Mouse (Mus musculus) megakaryocyte, embryonic 14.5 days (primary cell): Measurements from ENCODE around the gene Smad6. TPM values are rescaled to one million over a fixed set of nuclear protein-coding genes. Genes with fewer than 3 reads are reported as not detected.

Experiments
- H3K27me3 ChIP-seq: replicated peaks from 2 replicates; pipeline ENCODE3; 2012; ENCODE audit warnings: inconsistent platforms
- H3K36me3 ChIP-seq: replicated peaks from 2 replicates; pipeline ENCODE3; 2012; ENCODE audit warnings: low read length, inconsistent platforms, mixed read lengths
- H3K4me1 ChIP-seq: 2 replicates; pipeline ENCODE4 v1.6.1; 2012; ENCODE audit warnings: inconsistent platforms
- H3K4me3 ChIP-seq: replicated peaks from 2 replicates; pipeline ENCODE3; 2012; ENCODE audit warnings: moderate library complexity, mild to moderate bottlenecking, inconsistent platforms
- H3K9me3 ChIP-seq: 2 replicates; pipeline ENCODE4 v1.6.1; 2012; ENCODE audit warnings: inconsistent platforms
- FLI1 ChIP-seq: IDR thresholded peaks from 2 replicates; pipeline ENCODE4 v1.6.1; 2012; ENCODE audit warnings: low read length, inconsistent platforms, mixed read lengths
- GATA1 ChIP-seq: IDR thresholded peaks from 3 replicates; pipeline ENCODE4 v1.6.1; 2012; ENCODE audit warnings: mixed read lengths, low read length, inconsistent platforms, borderline replicate concordance
- polyA plus RNA-seq: library from polyadenylated mRNA; stranded (reverse); fragments of >175 nt; gene quantifications from 2 replicates; pipeline ENCODE4 v1.2.3, GENCODE M21; 2012; ENCODE audit warnings: low replicate concordance; ENCODE audit not compliant: insufficient read depth

The Smad6 gene
- polyA plus RNA-seq, 1 experiment = 19.3 TPM

DNA sequence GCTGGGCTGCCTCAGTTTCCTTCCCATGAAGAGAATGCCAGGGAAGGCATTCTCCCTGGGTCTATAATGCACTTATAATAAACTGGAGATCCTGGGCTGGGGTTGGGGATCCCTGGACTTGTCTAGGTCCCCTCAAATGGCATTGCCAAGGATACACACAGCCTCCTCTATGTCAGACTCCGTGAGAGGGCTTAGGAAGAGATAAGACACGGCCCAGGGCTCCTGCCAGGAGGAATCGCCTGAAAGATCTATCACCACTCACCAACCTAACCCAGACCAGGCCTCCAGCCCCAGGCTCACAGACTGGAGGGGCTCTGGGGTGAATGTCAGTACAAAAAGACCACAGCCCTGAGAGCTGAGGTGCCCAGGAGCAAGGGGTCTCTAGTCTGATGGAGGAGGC is 102.2 kb downstream of the Smad6 start:
- peaks cover 4% of the 10 kb centered on the region; the same call in 1 of the 2 replicates for H3K9me3 ChIP-seq
- H3K4me1 ChIP-seq = peaks cover 25% of the 10 kb centered on the region
- H3K4me3 ChIP-seq = no peak overlapping the region
- H3K36me3 ChIP-seq = no peaks in the 10 kb centered on the region
- H3K27me3 ChIP-seq = peaks cover 51% of the 10 kb centered on the region
- TF ChIP-seq FLI1 (no peak), GATA1 (no peak)

DNA sequence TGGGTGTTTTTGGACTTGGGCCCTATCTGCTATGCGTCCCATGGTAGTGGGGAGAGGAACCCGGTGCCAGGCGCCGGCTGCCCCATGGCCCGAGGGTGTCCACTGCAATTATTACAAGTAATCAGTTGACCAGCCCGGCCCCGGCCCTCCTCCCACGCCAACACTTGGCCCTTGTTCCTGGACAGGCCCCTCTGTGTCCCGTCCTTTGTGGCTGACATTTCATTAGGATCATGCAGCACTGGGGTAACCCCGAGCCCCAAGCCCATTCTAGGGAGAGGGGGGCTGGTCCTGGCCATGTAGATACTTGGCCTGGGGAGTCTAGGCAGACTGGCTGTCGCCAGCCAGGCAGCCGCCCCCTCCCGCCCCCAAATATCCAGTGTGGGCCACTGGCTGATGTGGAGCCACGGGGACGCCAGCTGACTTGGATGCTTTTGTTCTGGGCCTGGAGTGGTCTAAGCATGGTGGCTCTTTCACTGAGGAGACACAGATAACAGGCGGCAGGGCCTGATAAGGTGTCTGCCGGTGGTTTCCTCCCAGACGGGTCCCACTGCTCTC is 102.8 kb downstream of the Smad6 start:
- Histone ChIP-seq H3K4me1 (peaks cover 25% of the 10 kb centered on the region), H3K36me3 (no peaks in the 10 kb centered on the region), H3K4me3 (no peak overlapping the region), H3K27me3 (peaks cover 52% of the 10 kb centered on the region), H3K9me3 (peaks cover 4% of the 10 kb centered on the region; the same call in 1 of the 2 replicates)
- no peak for TF ChIP-seq FLI1
- TF ChIP-seq GATA1 = no peak

DNA sequence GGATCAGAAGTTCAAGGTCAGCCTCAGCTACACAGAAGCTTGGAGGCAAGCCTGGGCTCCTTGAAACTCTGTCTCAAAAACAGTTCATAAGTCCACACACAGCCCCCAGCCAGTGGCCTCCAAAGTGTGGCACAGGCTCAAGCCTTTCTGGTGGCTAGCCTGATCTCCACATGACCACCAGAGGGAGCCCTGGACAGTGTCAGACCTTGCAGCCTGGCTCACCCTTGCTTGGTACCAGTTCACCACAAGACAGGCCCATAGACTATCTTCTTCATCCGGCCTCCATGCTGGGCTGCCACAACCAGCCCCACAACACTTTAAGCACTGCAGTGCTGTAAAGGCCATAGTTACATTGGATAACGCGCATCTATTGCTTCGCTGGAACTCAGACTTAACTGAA is 103.6 kb downstream of the Smad6 start:
- TF ChIP-seq GATA1 (no peak), FLI1 (no peak)
- H3K4me3 ChIP-seq = no peak overlapping the region
- no peaks in the 10 kb centered on the region for H3K36me3 ChIP-seq
- peaks cover 4% of the 10 kb centered on the region; the same call in 1 of the 2 replicates for H3K9me3 ChIP-seq
- H3K4me1 ChIP-seq = peaks cover 25% of the 10 kb centered on the region
- H3K27me3 ChIP-seq = peaks cover 50% of the 10 kb centered on the region

DNA sequence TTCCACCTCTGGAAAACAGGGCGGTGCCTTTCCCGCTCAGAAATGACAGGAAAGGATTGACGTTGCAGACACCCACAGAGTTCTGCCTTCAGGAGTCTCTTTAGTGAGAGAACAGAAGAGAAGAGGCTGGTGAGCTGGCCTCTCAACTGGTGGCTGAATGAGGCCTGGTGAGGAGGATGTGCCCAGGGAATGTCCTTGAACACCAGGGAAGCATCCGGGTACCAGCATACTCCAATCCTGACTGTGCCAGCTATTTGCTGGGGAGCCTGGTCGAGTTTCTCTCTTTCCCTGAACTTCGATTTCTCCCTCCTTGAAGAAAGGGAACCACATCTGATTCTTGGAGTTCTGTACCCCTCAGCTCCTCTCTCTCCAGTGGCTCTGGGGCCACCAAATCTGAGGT is 105.4 kb downstream of the Smad6 start:
- peaks cover 44% of the 10 kb centered on the region for H3K27me3 ChIP-seq
- peaks cover 25% of the 10 kb centered on the region for H3K4me1 ChIP-seq
- TF ChIP-seq FLI1 (no peak), GATA1 (no peak)
- H3K4me3 ChIP-seq = no peak overlapping the region
- H3K36me3 ChIP-seq = no peaks in the 10 kb centered on the region
- H3K9me3 ChIP-seq = 0 out of 2 replicates have a peak, but pooled peaks cover 2% of the 10 kb centered on the region

DNA sequence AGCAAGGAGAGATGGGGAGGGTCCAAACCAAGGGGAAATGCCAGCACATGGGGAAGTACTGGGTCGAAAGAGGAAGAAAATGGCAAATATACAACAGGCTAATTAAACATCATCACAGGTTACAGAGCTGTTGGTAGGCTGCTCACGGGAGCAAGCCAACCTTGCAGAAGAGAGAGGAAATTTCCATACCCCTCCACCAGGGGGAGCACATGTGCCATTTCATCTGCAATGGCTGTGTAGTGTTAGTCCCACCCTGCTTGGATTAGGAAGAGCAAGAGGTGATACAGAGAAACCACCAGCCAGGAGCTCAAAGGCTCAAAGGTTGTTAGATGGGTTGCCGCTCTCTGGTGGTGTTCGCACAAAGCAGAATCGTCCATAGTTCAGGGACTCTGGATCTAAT is 105.9 kb downstream of the Smad6 start:
- TF ChIP-seq FLI1 = no peak
- TF ChIP-seq GATA1 = no peak
- H3K27me3 ChIP-seq = peaks cover 46% of the 10 kb centered on the region
- peaks cover 5% of the 10 kb centered on the region for H3K9me3 ChIP-seq
- peaks cover 25% of the 10 kb centered on the region for H3K4me1 ChIP-seq
- H3K4me3 ChIP-seq = no peak overlapping the region
- H3K36me3 ChIP-seq = no peaks in the 10 kb centered on the region

DNA sequence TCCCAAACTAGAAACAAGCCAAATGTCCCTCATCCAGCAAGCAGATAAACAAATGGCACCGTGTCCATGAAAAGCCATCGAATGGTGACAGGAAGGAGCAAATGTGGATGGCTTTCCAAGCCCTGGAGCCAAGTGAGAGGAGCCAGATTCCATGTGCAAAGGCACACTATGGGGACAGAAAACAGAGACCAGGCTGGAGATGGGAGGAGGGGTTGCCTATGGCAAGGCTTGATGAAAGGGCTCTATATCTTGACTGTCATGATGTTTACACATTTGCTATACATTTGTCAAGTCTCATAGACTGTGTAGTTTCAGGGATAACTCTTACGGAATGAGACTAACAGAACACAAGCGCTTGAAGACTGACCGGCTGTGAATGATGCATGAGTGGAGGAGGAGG is 106.9 kb downstream of the Smad6 start:
- Histone ChIP-seq H3K36me3 (no peaks in the 10 kb centered on the region), H3K4me3 (no peak overlapping the region), H3K4me1 (peaks cover 23% of the 10 kb centered on the region), H3K27me3 (peaks cover 51% of the 10 kb centered on the region), H3K9me3 (peaks cover 15% of the 10 kb centered on the region)
- no peak for TF ChIP-seq FLI1
- TF ChIP-seq GATA1 = no peak

DNA sequence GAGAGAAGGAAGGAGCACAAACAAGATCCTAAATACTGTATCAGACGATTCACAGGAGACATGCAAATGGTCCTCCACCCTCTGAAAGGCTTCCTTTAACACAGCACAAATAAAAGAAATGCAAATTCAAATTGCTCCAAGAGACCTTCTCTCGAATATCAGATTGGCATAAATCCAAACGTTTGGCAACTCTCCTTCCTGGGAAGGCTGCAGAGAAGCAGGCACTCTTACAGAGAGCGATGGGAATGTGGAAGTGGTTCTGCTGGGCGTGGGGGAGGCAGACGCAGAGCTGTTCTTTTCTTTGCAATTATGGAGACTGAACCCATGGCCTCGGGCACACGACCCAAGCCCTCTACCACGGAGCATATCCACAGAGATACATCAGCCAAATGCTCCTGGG is 109.8 kb downstream of the Smad6 start:
- H3K9me3 ChIP-seq = peaks cover 15% of the 10 kb centered on the region
- H3K27me3 ChIP-seq = peaks cover 68% of the 10 kb centered on the region
- TF ChIP-seq FLI1 (no peak), GATA1 (no peak)
- no peak overlapping the region for H3K4me3 ChIP-seq
- no peaks in the 10 kb centered on the region for H3K36me3 ChIP-seq
- H3K4me1 ChIP-seq = peaks cover 8% of the 10 kb centered on the region; the same call in 1 of the 2 replicates

DNA sequence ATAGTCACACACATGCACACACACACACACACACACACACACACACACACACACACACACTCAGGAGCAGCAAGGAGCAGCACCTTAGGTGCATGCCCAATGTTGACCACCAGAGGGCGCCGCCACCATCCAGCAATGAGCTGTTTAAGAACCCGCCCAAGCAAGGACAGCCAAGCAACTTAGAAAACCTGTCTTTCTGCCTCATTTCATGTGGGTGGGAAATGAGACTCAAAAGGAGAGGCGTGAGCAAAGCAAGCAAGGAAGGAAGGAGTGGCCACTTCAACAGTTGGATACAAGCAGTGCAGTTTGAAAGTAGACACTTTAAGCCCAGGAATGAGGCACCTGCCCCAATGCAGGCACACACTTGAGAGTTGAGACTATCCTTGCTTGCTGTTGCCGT is 112.2 kb downstream of the Smad6 start:
- Histone ChIP-seq H3K4me1 (peaks cover 3% of the 10 kb centered on the region; the same call in 1 of the 2 replicates), H3K4me3 (no peak overlapping the region), H3K36me3 (no peaks in the 10 kb centered on the region), H3K9me3 (peaks cover 18% of the 10 kb centered on the region), H3K27me3 (peaks cover 58% of the 10 kb centered on the region)
- no peak for TF ChIP-seq FLI1
- no peak for TF ChIP-seq GATA1

DNA sequence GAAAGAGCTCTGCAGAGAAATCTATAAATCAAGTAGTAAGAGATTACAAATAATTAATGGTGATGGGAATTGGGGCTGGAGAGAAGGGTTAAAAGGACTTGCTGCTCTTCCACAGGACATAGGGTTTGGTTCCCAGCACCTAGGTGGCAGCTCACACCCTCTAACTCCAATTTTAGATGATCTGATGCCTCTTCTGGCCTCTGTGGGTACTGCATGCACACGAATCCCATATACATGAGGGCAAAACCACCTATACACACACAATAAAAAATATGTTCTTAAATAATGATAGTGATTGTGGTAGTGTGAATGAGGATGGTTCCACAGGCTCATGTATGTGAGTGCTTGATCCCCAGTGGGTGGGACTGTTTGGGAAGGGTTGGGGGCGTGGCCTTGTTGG is 117.3 kb downstream of the Smad6 start:
- no peaks in the 10 kb centered on the region for H3K36me3 ChIP-seq
- H3K4me1 ChIP-seq = peaks cover under 1% of the 10 kb centered on the region; the same call in 1 of the 2 replicates
- no peak overlapping the region for H3K4me3 ChIP-seq
- TF ChIP-seq FLI1 (no peak), GATA1 (no peak)
- peaks cover 27% of the 10 kb centered on the region for H3K9me3 ChIP-seq
- peaks cover 38% of the 10 kb centered on the region for H3K27me3 ChIP-seq

Other genes with a start within 250 kb of the Smad6 start
- not detected in 2 replicates for gene Lctl, start 95.1 kb upstream of the Smad6 start, polyA plus RNA-seq
- 4.4 TPM in 1 of 2 replicates, not detected in the other for gene Zwilch, start 151.0 kb upstream of the Smad6 start, polyA plus RNA-seq
- gene Rpl4, start 151.3 kb upstream of the Smad6 start, polyA plus RNA-seq = 57.3 and 309 TPM in 2 replicates
- 0.56 TPM in 1 of 2 replicates, not detected in the other for gene Snapc5, start 157.2 kb upstream of the Smad6 start, polyA plus RNA-seq
- gene Uchl4, start 213.1 kb upstream of the Smad6 start, polyA plus RNA-seq = not detected in 2 replicates
- 6.4 and 36.7 TPM in 2 replicates for gene Map2k1, start 231.6 kb upstream of the Smad6 start, polyA plus RNA-seq